ENCODE assay signal across 11 mouse cellular contexts in genomic region chr17:46269771-46270534, GRCm38 (mm10). TPM values are rescaled to one million over a fixed set of nuclear protein-coding genes. Genes with fewer than 3 reads are reported as not detected.
DNase-seq lines count a peak whose midpoint lies in the region; ATAC-seq and TF ChIP-seq lines count a peak whose summit lies in the region.
"Had no signal": no experiment of that assay in that cellular context is flagged by ENCODE, and none has a peak within 500 bp of the region (broad histone marks: within the 10 kb centered on the region; RNA-seq: fewer than 3 reads in every experiment).

No protein-coding gene starts in this region.

- no peak overlapping the region for H3K4me2 ChIP-seq in forebrain, embryonic 13.5 days
- no peak overlapping the region for H3K4me2 ChIP-seq in forebrain, postnatal 0 days (ENCODE audit: low read depth)
- H3K4me2 ChIP-seq in neural tube, embryonic 13.5 days = no peak overlapping the region
- no peak overlapping the region for H3K4me2 ChIP-seq in neural tube, embryonic 15.5 days
- H3K4me2 ChIP-seq in intestine, embryonic 15.5 days (replicated peaks) = no peak overlapping the region
- H3K4me2 ChIP-seq in liver, embryonic 11.5 days = no peak overlapping the region
- H3K4me2 ChIP-seq: midbrain, embryonic 11.5 days had no signal

- no peak overlapping the region for H3K27ac ChIP-seq in forebrain, embryonic 13.5 days
- no peak overlapping the region for H3K27ac ChIP-seq in forebrain, postnatal 0 days (ENCODE audit: low read depth, low read length)
- H3K27ac ChIP-seq in neural tube, embryonic 13.5 days (replicated peaks) = no peak overlapping the region
- no peak overlapping the region for H3K27ac ChIP-seq in neural tube, embryonic 15.5 days (replicated peaks)
- H3K27ac ChIP-seq in intestine, embryonic 15.5 days = peak overlapping the region; percentile 48; the same call in 1 of the 2 replicates
- no peak overlapping the region for H3K27ac ChIP-seq in liver, embryonic 11.5 days (ENCODE audit: low read depth, low read length)

- H3K9ac ChIP-seq in forebrain, embryonic 13.5 days = 0 out of 2 replicates have a peak overlapping the region, but pooled peaks have one; percentile 5
- no peak overlapping the region for H3K9ac ChIP-seq in forebrain, postnatal 0 days
- H3K9ac ChIP-seq in neural tube, embryonic 13.5 days = peak overlapping the region; percentile 47; the same call in 1 of the 2 replicates
- H3K9ac ChIP-seq in neural tube, embryonic 15.5 days (replicated peaks) = no peak overlapping the region
- H3K9ac ChIP-seq in intestine, embryonic 15.5 days = no peak overlapping the region
- no peak overlapping the region for H3K9ac ChIP-seq in liver, embryonic 11.5 days (ENCODE audit: low read depth, low read length)

- H3K36me3 ChIP-seq in forebrain, embryonic 13.5 days (ENCODE audit: poor library complexity, severe bottlenecking) = peaks cover 65% of the 10 kb centered on the region
- peaks cover 7% of the 10 kb centered on the region; the same call in 1 of the 2 replicates for H3K36me3 ChIP-seq in forebrain, postnatal 0 days (ENCODE audit: insufficient read depth)
- H3K36me3 ChIP-seq in neural tube, embryonic 13.5 days = peaks cover 26% of the 10 kb centered on the region
- H3K36me3 ChIP-seq in neural tube, embryonic 15.5 days = peaks cover 14% of the 10 kb centered on the region
- H3K36me3 ChIP-seq in intestine, embryonic 15.5 days = 0 out of 2 replicates have a peak, but pooled peaks cover 13% of the 10 kb centered on the region
- H3K36me3 ChIP-seq in liver, embryonic 11.5 days (ENCODE audit: control insufficient read depth, insufficient read depth, low read length) = peaks cover 18% of the 10 kb centered on the region; the same call in 1 of the 2 replicates

- no peak for DNase-seq in forebrain, postnatal 0 days
- DNase-seq in urinary bladder, postnatal 25 days (ENCODE audit: low spot score) = peak; percentile 54
- DNase-seq in liver, embryonic 11.5 days (ENCODE audit: low spot score) = no peak
- DNase-seq in spleen, postnatal 36 days (ENCODE audit: low spot score in 2 of 2) = no peak
- DNase-seq: left cerebral cortex, postnatal 4 days; right cerebral cortex, postnatal 14 days had no signal

- H3K4me3 ChIP-seq in forebrain, embryonic 13.5 days = no peak overlapping the region
- no peak overlapping the region for H3K4me3 ChIP-seq in forebrain, postnatal 0 days (ENCODE audit: low read depth, low read length)
- no peak overlapping the region for H3K4me3 ChIP-seq in neural tube, embryonic 13.5 days
- H3K4me3 ChIP-seq in neural tube, embryonic 15.5 days (replicated peaks) = no peak overlapping the region
- no peak overlapping the region for H3K4me3 ChIP-seq in intestine, embryonic 15.5 days (replicated peaks)
- no peak overlapping the region for H3K4me3 ChIP-seq in liver, embryonic 11.5 days (ENCODE audit: low read depth, low read length)

- H3K27me3 ChIP-seq in forebrain, embryonic 13.5 days = no peaks in the 10 kb centered on the region
- no peaks in the 10 kb centered on the region for H3K27me3 ChIP-seq in forebrain, postnatal 0 days (ENCODE audit: insufficient read depth, low read length)
- no peaks in the 10 kb centered on the region for H3K27me3 ChIP-seq in neural tube, embryonic 13.5 days
- no peaks in the 10 kb centered on the region for H3K27me3 ChIP-seq in neural tube, embryonic 15.5 days (replicated peaks)
- H3K27me3 ChIP-seq in intestine, embryonic 15.5 days (replicated peaks) = no peaks in the 10 kb centered on the region
- H3K27me3 ChIP-seq in liver, embryonic 11.5 days (replicated peaks; ENCODE audit: control insufficient read depth, insufficient read depth, low read length) = no peaks in the 10 kb centered on the region

- no peaks in the 10 kb centered on the region for H3K9me3 ChIP-seq in forebrain, embryonic 13.5 days (replicated peaks)
- no peaks in the 10 kb centered on the region for H3K9me3 ChIP-seq in forebrain, postnatal 0 days (ENCODE audit: low read length)
- no peaks in the 10 kb centered on the region for H3K9me3 ChIP-seq in neural tube, embryonic 13.5 days
- no peaks in the 10 kb centered on the region for H3K9me3 ChIP-seq in neural tube, embryonic 15.5 days (replicated peaks)
- no peaks in the 10 kb centered on the region for H3K9me3 ChIP-seq in intestine, embryonic 15.5 days
- no peaks in the 10 kb centered on the region for H3K9me3 ChIP-seq in liver, embryonic 11.5 days (ENCODE audit: control insufficient read depth, low read length)

- H3K4me1 ChIP-seq in forebrain, embryonic 13.5 days = no peaks in the 10 kb centered on the region
- no peaks in the 10 kb centered on the region for H3K4me1 ChIP-seq in forebrain, postnatal 0 days (ENCODE audit: insufficient read depth)
- H3K4me1 ChIP-seq in neural tube, embryonic 13.5 days (replicated peaks) = no peaks in the 10 kb centered on the region
- 0 out of 2 replicates have a peak, but pooled peaks cover 5% of the 10 kb centered on the region for H3K4me1 ChIP-seq in neural tube, embryonic 15.5 days
- H3K4me1 ChIP-seq in intestine, embryonic 15.5 days (replicated peaks) = peaks cover 33% of the 10 kb centered on the region
- H3K4me1 ChIP-seq in liver, embryonic 11.5 days (replicated peaks; ENCODE audit: control insufficient read depth, insufficient read depth, low read length) = no peaks in the 10 kb centered on the region

- TF ChIP-seq CTCF in forebrain, postnatal 0 days (IDR thresholded peaks at IDR 0.05; ENCODE audit: low read depth) = no peak

- WGBS in forebrain, embryonic 13.5 days = 87% methylated on average over 19 of the region's 19 CpGs
- 79% methylated on average over 19 of the region's 19 CpGs for WGBS in forebrain, postnatal 0 days
- WGBS in neural tube, embryonic 13.5 days = 90% methylated on average over 19 of the region's 19 CpGs
- 84% methylated on average over 19 of the region's 19 CpGs for WGBS in neural tube, embryonic 15.5 days
- 77% methylated on average over 19 of the region's 19 CpGs for WGBS in intestine, embryonic 15.5 days
- 85% methylated on average over 19 of the region's 19 CpGs for WGBS in liver, embryonic 11.5 days

- ATAC-seq in forebrain, embryonic 13.5 days = no peak
- no peak; the same call in 1 of the 2 replicates for ATAC-seq in forebrain, postnatal 0 days
- no peak for ATAC-seq in neural tube, embryonic 13.5 days (ENCODE audit: low read depth)
- ATAC-seq in neural tube, embryonic 15.5 days (ENCODE audit: low FRiP score) = no peak
- ATAC-seq in intestine, embryonic 15.5 days = no peak
- no peak for ATAC-seq in liver, embryonic 11.5 days (replicated peaks; ENCODE audit: low FRiP score)

RNA-seq across cellular contexts. Expression of gene Tjap1, which starts 12.9 kb away (rescaled TPM):
- polyA plus RNA-seq in forebrain, embryonic 13.5 days (2015; fragmentation: Nextera tagmentation; extraction: Ambion mirVana) = 36.9 and 38.9 TPM in 2 replicates
- 25.6 and 36.9 TPM in 2 replicates for total RNA-seq in forebrain, postnatal 0 days (2014; rRNA removed)
- 15.8 and 17.6 TPM in 2 replicates for polyA plus RNA-seq in forebrain, postnatal 0 days (2015; fragmentation: Nextera tagmentation; extraction: Ambion mirVana)
- 35.7 and 36.7 TPM in 2 replicates for polyA plus RNA-seq in neural tube, embryonic 13.5 days (2015; fragmentation: Nextera tagmentation; extraction: Ambion mirVana)
- polyA plus RNA-seq in neural tube, embryonic 15.5 days (2015; fragmentation: Nextera tagmentation; extraction: Ambion mirVana) = 28.6 and 32.6 TPM in 2 replicates
- 28.6 and 29.6 TPM in 2 replicates for polyA plus RNA-seq in intestine, embryonic 15.5 days (2015; fragmentation: Nextera tagmentation; extraction: Ambion mirVana)
- 26.4 and 29.3 TPM in 2 replicates for polyA plus RNA-seq in liver, embryonic 11.5 days (2014; fragmentation: Nextera tagmentation; extraction: Ambion mirVana)

RNA-seq across cellular contexts. Expression of gene Lrrc73, which starts 16.6 kb away (rescaled TPM):
- 4.9 and 5.8 TPM in 2 replicates for polyA plus RNA-seq in forebrain, embryonic 13.5 days (2015; fragmentation: Nextera tagmentation; extraction: Ambion mirVana)
- total RNA-seq in forebrain, postnatal 0 days (2014; rRNA removed) = 51.5 and 56.6 TPM in 2 replicates
- 36.1 and 37.2 TPM in 2 replicates for polyA plus RNA-seq in forebrain, postnatal 0 days (2015; fragmentation: Nextera tagmentation; extraction: Ambion mirVana)
- 5.2 and 5.8 TPM in 2 replicates for polyA plus RNA-seq in neural tube, embryonic 13.5 days (2015; fragmentation: Nextera tagmentation; extraction: Ambion mirVana)
- 13.1 and 15.0 TPM in 2 replicates for polyA plus RNA-seq in neural tube, embryonic 15.5 days (2015; fragmentation: Nextera tagmentation; extraction: Ambion mirVana)
- polyA plus RNA-seq in intestine, embryonic 15.5 days (2015; fragmentation: Nextera tagmentation; extraction: Ambion mirVana) = 0.46 and 0.69 TPM in 2 replicates
- 0.34 and 0.62 TPM in 2 replicates for polyA plus RNA-seq in liver, embryonic 11.5 days (2014; fragmentation: Nextera tagmentation; extraction: Ambion mirVana)

RNA-seq across cellular contexts. Expression of gene Yipf3, which starts 22.1 kb away (rescaled TPM):
- 80.3 and 84.0 TPM in 2 replicates for polyA plus RNA-seq in forebrain, embryonic 13.5 days (2015; fragmentation: Nextera tagmentation; extraction: Ambion mirVana)
- total RNA-seq in forebrain, postnatal 0 days (2014; rRNA removed) = 15.8 and 16.1 TPM in 2 replicates
- polyA plus RNA-seq in forebrain, postnatal 0 days (2015; fragmentation: Nextera tagmentation; extraction: Ambion mirVana) = 64.8 and 74.2 TPM in 2 replicates
- polyA plus RNA-seq in neural tube, embryonic 13.5 days (2015; fragmentation: Nextera tagmentation; extraction: Ambion mirVana) = 81.9 and 83.1 TPM in 2 replicates
- 87.8 and 97.8 TPM in 2 replicates for polyA plus RNA-seq in neural tube, embryonic 15.5 days (2015; fragmentation: Nextera tagmentation; extraction: Ambion mirVana)
- 86.8 and 111 TPM in 2 replicates for polyA plus RNA-seq in intestine, embryonic 15.5 days (2015; fragmentation: Nextera tagmentation; extraction: Ambion mirVana)
- polyA plus RNA-seq in liver, embryonic 11.5 days (2014; fragmentation: Nextera tagmentation; extraction: Ambion mirVana) = 65.6 and 76.7 TPM in 2 replicates

RNA-seq across cellular contexts. Expression of gene Polr1c, which starts 22.1 kb away (rescaled TPM):
- 96.1 and 110 TPM in 2 replicates for polyA plus RNA-seq in forebrain, embryonic 13.5 days (2015; fragmentation: Nextera tagmentation; extraction: Ambion mirVana)
- 51.1 and 82.9 TPM in 2 replicates for total RNA-seq in forebrain, postnatal 0 days (2014; rRNA removed)
- polyA plus RNA-seq in forebrain, postnatal 0 days (2015; fragmentation: Nextera tagmentation; extraction: Ambion mirVana) = 57.6 and 59.6 TPM in 2 replicates
- polyA plus RNA-seq in neural tube, embryonic 13.5 days (2015; fragmentation: Nextera tagmentation; extraction: Ambion mirVana) = 84.3 and 93.8 TPM in 2 replicates
- polyA plus RNA-seq in neural tube, embryonic 15.5 days (2015; fragmentation: Nextera tagmentation; extraction: Ambion mirVana) = 73.7 and 76.4 TPM in 2 replicates
- 75.3 and 75.8 TPM in 2 replicates for polyA plus RNA-seq in intestine, embryonic 15.5 days (2015; fragmentation: Nextera tagmentation; extraction: Ambion mirVana)
- polyA plus RNA-seq in liver, embryonic 11.5 days (2014; fragmentation: Nextera tagmentation; extraction: Ambion mirVana) = 89.3 and 90.4 TPM in 2 replicates

RNA-seq across cellular contexts. Expression of gene Dlk2, which starts 27.3 kb away (rescaled TPM):
- polyA plus RNA-seq in forebrain, embryonic 13.5 days (2015; fragmentation: Nextera tagmentation; extraction: Ambion mirVana) = 2.6 and 2.9 TPM in 2 replicates
- 49.9 and 61.3 TPM in 2 replicates for total RNA-seq in forebrain, postnatal 0 days (2014; rRNA removed)
- polyA plus RNA-seq in forebrain, postnatal 0 days (2015; fragmentation: Nextera tagmentation; extraction: Ambion mirVana) = 16.3 and 16.8 TPM in 2 replicates
- 9.0 and 9.6 TPM in 2 replicates for polyA plus RNA-seq in neural tube, embryonic 13.5 days (2015; fragmentation: Nextera tagmentation; extraction: Ambion mirVana)
- polyA plus RNA-seq in neural tube, embryonic 15.5 days (2015; fragmentation: Nextera tagmentation; extraction: Ambion mirVana) = 24.7 and 27.4 TPM in 2 replicates
- 0.64 and 0.77 TPM in 2 replicates for polyA plus RNA-seq in intestine, embryonic 15.5 days (2015; fragmentation: Nextera tagmentation; extraction: Ambion mirVana)
- polyA plus RNA-seq in liver, embryonic 11.5 days (2014; fragmentation: Nextera tagmentation; extraction: Ambion mirVana) = 0.11 and 0.23 TPM in 2 replicates

Comparison
In these comparisons a context has a peak if more than half of its experiments do, and no peak if none do; other contexts are left out.
1. H3K9ac ChIP-seq: peak in forebrain, embryonic 13.5 days (single experiment) and neural tube, embryonic 13.5 days (single experiment); none in forebrain, postnatal 0 days (single experiment), neural tube, embryonic 15.5 days (single experiment), intestine, embryonic 15.5 days (single experiment) and liver, embryonic 11.5 days (single experiment).